Comparison of ENCODE assay signal across 13 mouse cellular contexts in genomic region chr8:122635878-122636802, GRCm38 (mm10). TPM values are rescaled to one million over a fixed set of nuclear protein-coding genes. Genes with fewer than 3 reads are reported as not detected.
DNase-seq lines count a peak whose midpoint lies in the region; ATAC-seq lines count a peak whose summit lies in the region.
"Had no signal": no experiment of that assay in that cellular context is flagged by ENCODE, and none has a peak within 500 bp of the region (broad histone marks: within the 10 kb centered on the region; RNA-seq: fewer than 3 reads in every experiment).

No protein-coding gene starts in this region.

- DNase-seq in heart, adult 8-10 months (ENCODE audit: low spot score) = no peak
- DNase-seq in brain, adult 2 months (ENCODE audit: low read depth, low spot score) = peak; percentile 29
- DNase-seq in large intestine, adult 2 months (ENCODE audit: low read depth, low spot score) = peak; percentile 48
- DNase-seq in frontal cortex, postnatal 14 days (ENCODE audit: low spot score in 2 of 2) = no peak
- no peak for DNase-seq in left cerebral cortex, postnatal 4 days
- no peak for DNase-seq in thymus, postnatal 14 days

- H3K4me2 ChIP-seq in heart, embryonic 12.5 days = no peak overlapping the region
- H3K4me2 ChIP-seq: midbrain, embryonic 11.5 days had no signal

- H3K27me3 ChIP-seq in heart, embryonic 12.5 days (replicated peaks) = no peaks in the 10 kb centered on the region

- peaks cover 51% of the 10 kb centered on the region for H3K4me1 ChIP-seq in heart, embryonic 12.5 days (replicated peaks)

- H3K9me3 ChIP-seq in heart, embryonic 12.5 days (replicated peaks) = no peaks in the 10 kb centered on the region

- H3K36me3 ChIP-seq in heart, embryonic 12.5 days = peaks cover 37% of the 10 kb centered on the region

- no peak overlapping the region for H3K4me3 ChIP-seq in heart, embryonic 12.5 days

- ATAC-seq in heart, embryonic 12.5 days (ENCODE audit: insufficient number of reproducible peaks, low FRiP score) = peak; percentile 31; the same call in 1 of the 2 replicates
- peak; percentile 59 for ATAC-seq in megakaryocyte progenitor cell, adult 5-6 weeks (replicated peaks; ENCODE audit: poor library complexity)
- ATAC-seq: hindbrain, postnatal 0 days had no signal

- intact Hi-C loops in left cerebral cortex, postnatal 4 days (cut with DNase I) = loop anchor here (5.0 kb wide), 1 partner anchor 186 kb away; no protein-coding TSS in a partner anchor

- 32% methylated on average over 14 of the region's 14 CpGs for WGBS in heart, embryonic 12.5 days
- WGBS in large intestine, adult 2 months = 29% methylated on average over 14 of the region's 14 CpGs

- 0 out of 2 replicates have a peak overlapping the region, but pooled peaks have one; percentile 6 for H3K27ac ChIP-seq in heart, embryonic 12.5 days (ENCODE audit: poor library complexity, severe bottlenecking)
- H3K27ac ChIP-seq: hindbrain, postnatal 0 days had no signal

- H3K9ac ChIP-seq in heart, embryonic 12.5 days = no peak overlapping the region

RNA-seq across cellular contexts. Expression of gene Pabpn1l, which starts 13.6 kb away (rescaled TPM):
- polyA plus RNA-seq in heart, embryonic 12.5 days (2016; fragmentation: Nextera tagmentation; extraction: Ambion mirVana) = not detected in 2 replicates
- total RNA-seq in heart, adult 8-10 months (2022) = under 1 TPM in 2 of 4 experiments, not detected in 2; 0.24 to 0.57 TPM
- polyA plus RNA-seq in large intestine, adult 2 months (2012; rRNA removed) = 0.07 and 0.10 TPM in 2 replicates
- total RNA-seq in megakaryocyte progenitor cell, adult 5-6 weeks (2015) = 0.12 TPM in 1 of 2 replicates, not detected in the other
- total RNA-seq in megakaryocyte progenitor cell, adult 5-6 weeks (2017) = not detected in 2 replicates
- not detected for total RNA-seq in left cerebral cortex, postnatal 4 days (2021)
- total RNA-seq: gastrocnemius, postnatal 4 days; hindbrain, postnatal 0 days; left cerebral cortex, adult 8-10 months had no signal
- polyA plus RNA-seq: hindbrain, postnatal 0 days; midbrain, embryonic 11.5 days; neural tube, embryonic 14.5 days had no signal

RNA-seq across cellular contexts. Expression of gene Trappc2l, which starts 24.7 kb away (rescaled TPM):
- 45.1 and 45.8 TPM in 2 replicates for polyA plus RNA-seq in heart, embryonic 12.5 days (2016; fragmentation: Nextera tagmentation; extraction: Ambion mirVana)
- 10 to 100 TPM; 62.8 to 66.2 (median 63.3) TPM for total RNA-seq in heart, adult 8-10 months (2022)
- polyA plus RNA-seq in large intestine, adult 2 months (2012; rRNA removed) = 165 and 169 TPM in 2 replicates
- 41.5 and 52.4 TPM in 2 replicates for total RNA-seq in megakaryocyte progenitor cell, adult 5-6 weeks (2015)
- 18.0 and 27.9 TPM in 2 replicates for total RNA-seq in megakaryocyte progenitor cell, adult 5-6 weeks (2017)
- total RNA-seq in left cerebral cortex, postnatal 4 days (2021) = 10 to 100 TPM; 63.8 to 74.6 TPM

RNA-seq across cellular contexts. Expression of gene Galns, which starts 24.9 kb away (rescaled TPM):
- polyA plus RNA-seq in heart, embryonic 12.5 days (2016; fragmentation: Nextera tagmentation; extraction: Ambion mirVana) = 12.7 and 13.5 TPM in 2 replicates
- total RNA-seq in heart, adult 8-10 months (2022) = 1 to 10 TPM; 3.5 to 5.2 (median 4.4) TPM
- polyA plus RNA-seq in large intestine, adult 2 months (2012; rRNA removed) = 19.1 and 24.5 TPM in 2 replicates
- 30.3 and 31.8 TPM in 2 replicates for total RNA-seq in megakaryocyte progenitor cell, adult 5-6 weeks (2015)
- total RNA-seq in megakaryocyte progenitor cell, adult 5-6 weeks (2017) = 32.2 and 33.1 TPM in 2 replicates
- total RNA-seq in left cerebral cortex, postnatal 4 days (2021) = 10 to 100 TPM; 10.3 to 10.7 TPM

RNA-seq across cellular contexts. Expression of gene Aprt, which starts 59.4 kb away (rescaled TPM):
- 209 and 232 TPM in 2 replicates for polyA plus RNA-seq in heart, embryonic 12.5 days (2016; fragmentation: Nextera tagmentation; extraction: Ambion mirVana)
- total RNA-seq in heart, adult 8-10 months (2022) = 10 to 100 TPM; 39.5 to 50.6 (median 44.3) TPM
- 318 and 399 TPM in 2 replicates for polyA plus RNA-seq in large intestine, adult 2 months (2012; rRNA removed)
- total RNA-seq in megakaryocyte progenitor cell, adult 5-6 weeks (2015) = 258 and 268 TPM in 2 replicates
- total RNA-seq in megakaryocyte progenitor cell, adult 5-6 weeks (2017) = 117 and 152 TPM in 2 replicates
- 100 to 1,000 TPM; 101 to 102 TPM for total RNA-seq in left cerebral cortex, postnatal 4 days (2021)

Comparison
In these comparisons a context has a peak if more than half of its experiments do, and no peak if none do; other contexts are left out.
1. DNase-seq: peak in brain, adult 2 months (single experiment) and large intestine, adult 2 months (single experiment); none in heart, adult 8-10 months (single experiment), frontal cortex, postnatal 14 days (0 of 2), left cerebral cortex, postnatal 4 days (single experiment) and thymus, postnatal 14 days (single experiment).